Mouse (Mus musculus): ENCODE measurements around the gene Synj1. TPM values are rescaled to one million over a fixed set of nuclear protein-coding genes. Genes with fewer than 3 reads are reported as not detected.

Synj1 gene
- total and polyA plus RNA-seq, 3 experiments = 21.2 to 28.9 (median 28.7) TPM

GRCm38 (mm10) chr16:91030751-91031150, 19.6 kb upstream of the Synj1 start:
- no peak for DNase-seq
- WGBS = 90% methylated on average over 4 of the region's 4 CpGs
- Histone ChIP-seq H3K79me2 (replicated peaks; ENCODE audit: control insufficient read depth, insufficient read depth, low read length) (no peaks in the 10 kb centered on the region), H3K36me3 (ENCODE audit: control insufficient read depth, insufficient read depth, low read length) (peaks cover 5% of the 10 kb centered on the region), H3K4me3 (no peak overlapping the region), H3K9ac (ENCODE audit: low read depth, low read length) (no peak overlapping the region), H3K27me3 (ENCODE audit: control insufficient read depth, insufficient read depth, low read length) (no peaks in the 10 kb centered on the region), H3K27ac (no peak overlapping the region), H3K4me1 (ENCODE audit: control insufficient read depth, insufficient read depth, low read length) (no peaks in the 10 kb centered on the region)
- TF ChIP-seq POLR2A (IDR thresholded peaks at IDR 0.05; ENCODE audit: insufficient read depth, low read depth, low read length) = no peak
- TF ChIP-seq CTCF (IDR thresholded peaks at IDR 0.05) = no peak
- TF ChIP-seq EP300 (IDR thresholded peaks at IDR 0.05; ENCODE audit: insufficient read depth, low read depth, low read length) = no peak
- intact Hi-C loops (cut with DNase I) = no loop called here

GRCm38 (mm10) chr16:91029901-91030300, 18.8 kb upstream of the Synj1 start:
- Histone ChIP-seq H3K4me3 (no peak overlapping the region), H3K27ac (no peak overlapping the region), H3K4me1 (ENCODE audit: control insufficient read depth, insufficient read depth, low read length) (no peaks in the 10 kb centered on the region), H3K36me3 (ENCODE audit: control insufficient read depth, insufficient read depth, low read length) (peaks cover 5% of the 10 kb centered on the region), H3K9ac (ENCODE audit: low read depth, low read length) (no peak overlapping the region), H3K27me3 (ENCODE audit: control insufficient read depth, insufficient read depth, low read length) (no peaks in the 10 kb centered on the region), H3K79me2 (replicated peaks; ENCODE audit: control insufficient read depth, insufficient read depth, low read length) (no peaks in the 10 kb centered on the region)
- TF ChIP-seq POLR2A (IDR thresholded peaks at IDR 0.05; ENCODE audit: insufficient read depth, low read depth, low read length) (no peak), EP300 (IDR thresholded peaks at IDR 0.05; ENCODE audit: insufficient read depth, low read depth, low read length) (no peak), CTCF (IDR thresholded peaks at IDR 0.05) (no peak)
- 92% methylated on average over 2 of the region's 2 CpGs for WGBS
- no peak for DNase-seq
- intact Hi-C loops (cut with DNase I) = no loop called here

GRCm38 (mm10) chr16:91029161-91029743, 18.1 kb upstream of the Synj1 start:
- Histone ChIP-seq H3K36me3 (ENCODE audit: control insufficient read depth, insufficient read depth, low read length) (peaks cover 2% of the 10 kb centered on the region), H3K79me2 (replicated peaks; ENCODE audit: control insufficient read depth, insufficient read depth, low read length) (no peaks in the 10 kb centered on the region), H3K27me3 (ENCODE audit: control insufficient read depth, insufficient read depth, low read length) (no peaks in the 10 kb centered on the region), H3K4me3 (no peak overlapping the region), H3K27ac (no peak overlapping the region), H3K9ac (ENCODE audit: low read depth, low read length) (no peak overlapping the region), H3K4me1 (ENCODE audit: control insufficient read depth, insufficient read depth, low read length) (no peaks in the 10 kb centered on the region)
- 87% methylated on average over 8 of the region's 8 CpGs for WGBS
- intact Hi-C loops (cut with DNase I) = no loop called here
- TF ChIP-seq CTCF (IDR thresholded peaks at IDR 0.05) = no peak
- TF ChIP-seq POLR2A (IDR thresholded peaks at IDR 0.05; ENCODE audit: insufficient read depth, low read depth, low read length) = no peak
- TF ChIP-seq EP300 (IDR thresholded peaks at IDR 0.05; ENCODE audit: insufficient read depth, low read depth, low read length) = no peak
- no peak for DNase-seq

GRCm38 (mm10) chr16:91026290-91026689, 15.2 kb upstream of the Synj1 start:
- no peaks in the 10 kb centered on the region for H3K4me1 ChIP-seq (ENCODE audit: control insufficient read depth, insufficient read depth, low read length)
- H3K27me3 ChIP-seq (ENCODE audit: control insufficient read depth, insufficient read depth, low read length) = no peaks in the 10 kb centered on the region
- H3K36me3 ChIP-seq (ENCODE audit: control insufficient read depth, insufficient read depth, low read length) = no peaks in the 10 kb centered on the region; the same call in 1 of the 2 replicates
- no peak for DNase-seq
- intact Hi-C loops (cut with DNase I) = no loop called here
- TF ChIP-seq CTCF (IDR thresholded peaks at IDR 0.05) (no peak), EP300 (IDR thresholded peaks at IDR 0.05; ENCODE audit: insufficient read depth, low read depth, low read length) (no peak), POLR2A (IDR thresholded peaks at IDR 0.05; ENCODE audit: insufficient read depth, low read depth, low read length) (no peak)
- no peaks in the 10 kb centered on the region for H3K79me2 ChIP-seq (replicated peaks; ENCODE audit: control insufficient read depth, insufficient read depth, low read length)
- 81% methylated on average over 4 of the region's 4 CpGs for WGBS
- H3K4me3 ChIP-seq = no peak overlapping the region
- H3K9ac ChIP-seq (ENCODE audit: low read depth, low read length) = no peak overlapping the region
- no peak overlapping the region for H3K27ac ChIP-seq

- no peak overlapping the region for H3K4me3 ChIP-seq
- peaks cover 7% of the 10 kb centered on the region for H3K36me3 ChIP-seq (ENCODE audit: control insufficient read depth, insufficient read depth, low read length)
- intact Hi-C loops (cut with DNase I) = no loop called here
- no peaks in the 10 kb centered on the region for H3K79me2 ChIP-seq (replicated peaks; ENCODE audit: control insufficient read depth, insufficient read depth, low read length)
- H3K4me1 ChIP-seq (ENCODE audit: control insufficient read depth, insufficient read depth, low read length) = no peaks in the 10 kb centered on the region
- TF ChIP-seq POLR2A (IDR thresholded peaks at IDR 0.05; ENCODE audit: insufficient read depth, low read depth, low read length) (no peak), CTCF (IDR thresholded peaks at IDR 0.05) (peak; percentile 76), EP300 (IDR thresholded peaks at IDR 0.05; ENCODE audit: insufficient read depth, low read depth, low read length) (no peak)
- H3K27ac ChIP-seq = no peak overlapping the region
- H3K27me3 ChIP-seq (ENCODE audit: control insufficient read depth, insufficient read depth, low read length) = no peaks in the 10 kb centered on the region
- WGBS = 89% methylated on average over 1 of the region's 1 CpGs
- H3K9ac ChIP-seq (ENCODE audit: low read depth, low read length) = no peak overlapping the region
- peak in 1 of 2 experiments; percentile 24 for DNase-seq
Observed at GRCm38 (mm10) chr16:91023384-91023783, 12.3 kb upstream of the Synj1 start.

GRCm38 (mm10) chr16:91020842-91021483, 9.9 kb upstream of the Synj1 start:
- H3K36me3 ChIP-seq (ENCODE audit: control insufficient read depth, insufficient read depth, low read length) = peaks cover 7% of the 10 kb centered on the region
- 77% methylated on average over 10 of the region's 10 CpGs for WGBS
- intact Hi-C loops (cut with DNase I) = no loop called here

More at GRCm38 (mm10) chr16:91020842-91021483, 9.9 kb upstream of the Synj1 start:
- Histone ChIP-seq H3K4me1 (ENCODE audit: control insufficient read depth, insufficient read depth, low read length) (no peaks in the 10 kb centered on the region), H3K27ac (no peak overlapping the region), H3K27me3 (ENCODE audit: control insufficient read depth, insufficient read depth, low read length) (no peaks in the 10 kb centered on the region), H3K79me2 (replicated peaks; ENCODE audit: control insufficient read depth, insufficient read depth, low read length) (no peaks in the 10 kb centered on the region), H3K9ac (ENCODE audit: low read depth, low read length) (no peak overlapping the region), H3K4me3 (no peak overlapping the region)
- no peak for DNase-seq
- no peak for TF ChIP-seq EP300 (IDR thresholded peaks at IDR 0.05; ENCODE audit: insufficient read depth, low read depth, low read length)
- TF ChIP-seq POLR2A (IDR thresholded peaks at IDR 0.05; ENCODE audit: insufficient read depth, low read depth, low read length) = no peak
- no peak for TF ChIP-seq CTCF (IDR thresholded peaks at IDR 0.05)

All from heart, adult 2 months (tissue).